Mouse (Mus musculus): ENCODE results near the gene 4931417E11Rik. TPM values are rescaled to one million over a fixed set of nuclear protein-coding genes. Genes with fewer than 3 reads are reported as not detected.

The 4931417E11Rik gene
- not detected for total RNA-seq (2021)
- long read RNA-seq, experiment 1 = 0 reads
- long read RNA-seq, experiment 2 = 0 reads

GRCm38 (mm10) chr6:73469567-73469966 lies at the start of gene 4931417E11Rik:
TSS of gene 4931417E11Rik (minus strand) at chr6:73469667.
- no peak for DNase-seq

GRCm38 (mm10) chr6:73517818-73518396 lies 48.4 kb upstream of the 4931417E11Rik start:
- no peak for DNase-seq

GRCm38 (mm10) chr6:73512907-73513306 lies 43.4 kb upstream of the 4931417E11Rik start:
- no peak for DNase-seq

- DNase-seq = no peak
Measured at GRCm38 (mm10) chr6:73499631-73500030, 30.2 kb upstream of the 4931417E11Rik start.

- DNase-seq = no peak
Measured at GRCm38 (mm10) chr6:73497321-73497720, 27.9 kb upstream of the 4931417E11Rik start.

- DNase-seq = no peak
Measured at GRCm38 (mm10) chr6:73490524-73490923, 21.1 kb upstream of the 4931417E11Rik start.

GRCm38 (mm10) chr6:73485616-73486015 lies 16.1 kb upstream of the 4931417E11Rik start:
- DNase-seq = no peak

- DNase-seq = no peak
Measured at GRCm38 (mm10) chr6:73466084-73466483, 3.4 kb downstream of the 4931417E11Rik start.

DNA sequence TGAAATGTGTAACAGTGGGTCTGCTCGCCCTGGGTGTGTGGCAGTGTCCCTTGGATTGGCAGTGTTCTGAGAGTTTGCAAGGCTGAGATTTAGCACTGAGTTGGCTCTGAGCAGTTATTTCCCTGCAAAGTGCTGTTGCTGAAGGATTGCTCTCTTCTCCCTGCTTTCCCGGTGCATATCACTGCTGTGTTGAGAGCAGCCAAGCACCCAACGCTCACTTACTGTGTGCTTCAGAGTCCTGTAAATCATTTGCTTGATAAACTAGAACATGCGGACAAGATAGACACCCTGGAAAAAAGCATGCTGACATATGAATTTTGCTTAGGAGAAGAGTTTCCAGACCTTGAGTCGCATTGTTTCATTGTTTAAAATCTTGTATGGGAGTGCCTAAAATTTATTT lies 6.9 kb downstream of the 4931417E11Rik start:
- DNase-seq = no peak

- DNase-seq = no peak
Measured at GRCm38 (mm10) chr6:73433912-73434311, 35.6 kb downstream of the 4931417E11Rik start.

- no peak for DNase-seq
Measured at GRCm38 (mm10) chr6:73428618-73429336, 40.7 kb downstream of the 4931417E11Rik start.

GRCm38 (mm10) chr6:73427273-73427812 lies 42.1 kb downstream of the 4931417E11Rik start:
- DNase-seq = no peak

Other genes with a start within 250 kb of the 4931417E11Rik start
- gene Dnah6, start 248.0 kb downstream of the 4931417E11Rik start, total RNA-seq (2021) = under 1 TPM in 1 of 2 experiments, not detected in 1; 0.05 TPM
- 100 to 1,000 TPM; 357 to 371 TPM for gene Suclg1, start 221.3 kb downstream of the 4931417E11Rik start, total RNA-seq (2021)

All from gastrocnemius, postnatal 25 days (tissue).